Mouse (Mus musculus): Measurements from ENCODE around the gene Lclat1.

- TF ChIP-seq CTCF (IDR thresholded peaks at IDR 0.05; ENCODE audit: control insufficient read depth, insufficient read depth, insufficient replicate concordance, low read depth, low read length) (no peak), POLR2A (IDR thresholded peaks at IDR 0.05; ENCODE audit: control insufficient read depth, low read depth, low read length) (no peak)
Measured at GRCm38 (mm10) chr17:73199387-73199786, 91.6 kb downstream of the Lclat1 start.

Measured in testis, adult 2 months (tissue).